Mouse (Mus musculus) brown adipose tissue, adult 24 weeks (tissue): ENCODE data around the gene Sptlc3. TPM values are rescaled to one million over a fixed set of nuclear protein-coding genes. Genes with fewer than 3 reads are reported as not detected.

Source experiments
- H3K27ac ChIP-seq: fragments of 200-500 bp; replicated peaks from 2 replicates; pipeline ENCODE4 v1.5.1; 2012; ENCODE audit warnings: low read depth, mild to moderate bottlenecking, low read length
- H3K4me1 ChIP-seq: fragments of 200-500 bp; 2 replicates; pipeline ENCODE4 v1.6.1; 2012; ENCODE audit warnings: low read length, mixed read lengths; ENCODE audit not compliant: control insufficient read depth, insufficient read depth, insufficient read length
- H3K4me3 ChIP-seq: fragments of 200-500 bp; 2 replicates; pipeline ENCODE4 v1.5.1; 2012; ENCODE audit warnings: low read depth, mild to moderate bottlenecking, low read length, moderate library complexity; ENCODE audit not compliant: insufficient read depth
- polyA plus RNA-seq: library from polyadenylated mRNA; stranded (reverse); fragments of >200 nt; gene quantifications from 2 replicates; pipeline ENCODE4 v1.2.4, GENCODE M21; 2012; ENCODE audit not compliant: missing spikeins, insufficient read depth, insufficient read length

Gene Sptlc3
- polyA plus RNA-seq, 1 experiment, result not detected

DNA sequence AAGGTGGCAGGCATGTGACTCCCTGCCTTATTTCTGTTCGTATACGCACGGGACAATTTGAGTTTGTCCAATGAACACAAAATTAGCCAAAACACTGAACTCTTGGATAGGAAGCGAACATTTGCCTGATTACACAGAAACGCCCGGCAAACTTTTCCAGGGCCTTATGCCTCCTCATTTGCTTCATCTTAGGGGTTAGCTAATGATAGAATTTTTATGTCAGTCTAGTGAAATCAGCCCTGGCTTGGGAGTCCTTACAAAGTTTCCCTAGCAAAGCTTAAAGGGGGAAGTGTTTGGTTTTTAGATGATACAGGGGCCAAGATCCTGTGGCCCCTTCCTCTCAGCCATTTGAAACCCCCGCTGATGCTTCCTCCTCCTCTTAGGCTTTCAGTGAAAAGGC, 115.5 kb downstream of the Sptlc3 start:
- Histone ChIP-seq H3K4me1 (no peaks in the 10 kb centered on the region), H3K27ac (no peak overlapping the region), H3K4me3 (no peak overlapping the region)

DNA sequence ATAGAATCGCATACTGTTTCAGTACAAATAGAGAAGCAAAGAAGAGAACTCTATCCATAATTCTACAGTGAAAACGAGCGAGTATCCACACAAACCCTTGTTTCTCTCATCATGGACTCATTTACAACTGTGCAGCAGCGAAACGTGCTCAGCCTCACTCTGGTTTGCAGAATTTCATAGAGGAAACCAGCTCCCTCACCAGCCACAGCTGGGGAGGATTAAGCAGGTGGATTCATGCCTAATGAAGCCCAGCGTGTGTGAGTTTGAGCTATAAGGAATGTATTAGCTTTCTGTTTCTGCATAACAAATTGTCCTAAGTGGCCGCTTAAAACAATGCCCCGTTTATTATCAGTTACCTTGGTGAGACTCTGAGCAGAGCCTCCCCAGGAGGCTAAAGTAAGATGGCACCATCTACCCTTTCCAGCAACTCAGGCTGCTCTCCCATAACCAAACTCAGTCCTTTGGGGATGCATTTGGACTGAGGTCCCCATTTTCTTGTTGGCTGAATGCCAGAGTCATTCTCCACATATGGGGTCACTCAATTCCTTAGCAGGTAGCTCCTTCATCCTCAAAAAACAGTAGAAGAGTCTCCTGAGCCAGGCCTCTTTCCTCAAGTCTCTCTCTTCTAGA, 116.1 kb downstream of the Sptlc3 start:
- Histone ChIP-seq H3K27ac (no peak overlapping the region), H3K4me1 (no peaks in the 10 kb centered on the region), H3K4me3 (no peak overlapping the region)

GRCm38 (mm10) chr2:139612410-139613107, 118.8 kb downstream of the Sptlc3 start:
- H3K27ac ChIP-seq, result no peak overlapping the region
- no peak overlapping the region for H3K4me3 ChIP-seq
- H3K4me1 ChIP-seq, result no peaks in the 10 kb centered on the region

DNA sequence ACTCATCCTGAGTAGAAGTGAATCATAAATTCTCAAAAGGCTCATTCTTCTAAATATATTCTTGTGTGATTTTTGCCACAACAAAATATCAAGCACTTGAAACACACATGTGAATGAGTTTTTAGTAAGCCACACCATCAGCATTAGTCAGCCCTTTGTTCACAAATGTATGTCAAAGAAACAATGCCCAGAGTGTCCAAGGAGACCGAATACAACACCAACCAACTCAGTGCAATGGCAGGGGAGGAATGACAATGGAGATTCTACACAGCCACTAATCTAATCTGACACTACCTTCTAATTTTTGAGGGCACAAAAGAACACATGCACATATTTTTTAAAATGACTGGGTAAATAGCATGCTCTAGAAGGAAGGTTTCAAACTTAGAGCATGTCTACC, 132.8 kb downstream of the Sptlc3 start:
- no peak overlapping the region for H3K27ac ChIP-seq
- H3K4me1 ChIP-seq, result no peaks in the 10 kb centered on the region
- H3K4me3 ChIP-seq, result no peak overlapping the region

GRCm38 (mm10) chr2:139628731-139629130, 135.0 kb downstream of the Sptlc3 start:
- H3K4me1 ChIP-seq, result no peaks in the 10 kb centered on the region
- H3K4me3 ChIP-seq, result no peak overlapping the region
- no peak overlapping the region for H3K27ac ChIP-seq

DNA sequence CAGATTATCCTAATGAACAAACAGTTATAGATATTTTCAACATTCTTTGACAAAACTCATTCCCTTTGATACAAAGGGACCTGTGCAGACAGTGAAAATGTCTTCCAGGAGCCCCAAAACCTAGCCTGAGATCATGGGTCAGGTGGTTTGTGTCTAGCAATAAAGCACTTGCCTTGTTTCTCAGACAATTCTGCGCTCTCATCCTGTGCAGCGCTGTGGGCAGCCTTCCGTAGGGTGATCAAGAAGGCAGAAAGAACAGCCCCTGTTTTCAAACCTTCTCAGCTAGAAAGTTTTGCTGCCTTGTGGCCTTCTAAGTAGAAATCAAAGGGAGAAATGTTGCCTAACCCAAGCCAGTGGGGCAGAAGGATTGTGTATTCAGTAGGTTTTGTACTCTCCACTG, 135.9 kb downstream of the Sptlc3 start:
- Histone ChIP-seq H3K4me1 (no peaks in the 10 kb centered on the region), H3K27ac (no peak overlapping the region), H3K4me3 (no peak overlapping the region)

DNA sequence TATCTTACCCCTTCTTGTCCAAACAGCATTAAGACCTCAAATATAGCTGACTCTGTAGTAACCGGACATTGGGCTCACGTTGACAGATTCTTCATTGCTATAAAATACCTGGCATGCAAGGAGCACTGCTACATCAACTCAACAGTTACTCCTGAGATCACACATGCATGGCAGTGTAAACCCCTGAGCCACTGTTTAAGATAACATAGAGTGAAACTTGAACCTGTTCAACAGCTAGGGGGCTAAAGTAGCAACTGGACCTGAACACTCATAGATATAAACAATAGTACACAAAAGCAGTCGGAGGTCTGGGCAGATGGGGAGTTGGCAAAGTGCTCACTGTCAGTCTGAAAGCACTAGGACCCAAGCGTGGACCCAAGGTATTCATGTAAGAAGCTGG, 140.8 kb downstream of the Sptlc3 start:
- no peak overlapping the region for H3K4me3 ChIP-seq
- no peak overlapping the region for H3K27ac ChIP-seq
- no peaks in the 10 kb centered on the region for H3K4me1 ChIP-seq

DNA sequence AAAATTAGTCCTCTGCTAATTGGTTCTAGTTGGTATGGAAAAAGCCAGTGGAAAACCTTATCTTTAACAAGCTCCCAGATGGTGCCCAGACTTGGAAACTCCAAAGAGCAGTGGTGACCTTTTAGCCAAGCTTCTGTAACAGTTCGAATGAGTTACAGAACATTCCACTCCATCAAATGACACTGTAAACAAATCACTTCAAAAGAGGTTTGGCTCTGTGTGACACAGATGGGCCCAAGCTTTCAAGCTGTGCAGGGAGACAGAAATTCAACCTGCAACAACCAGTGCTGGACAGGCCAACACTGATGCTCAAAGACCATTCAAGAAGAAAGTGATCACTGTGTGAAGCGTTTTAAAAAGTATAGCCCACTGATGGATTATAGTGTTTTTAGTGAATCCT, 144.1 kb downstream of the Sptlc3 start:
- H3K4me3 ChIP-seq, result no peak overlapping the region
- H3K27ac ChIP-seq, result no peak overlapping the region
- no peaks in the 10 kb centered on the region for H3K4me1 ChIP-seq

- no peak overlapping the region for H3K27ac ChIP-seq
Observed at GRCm38 (mm10) chr2:139641757-139642385, 148.2 kb downstream of the Sptlc3 start.

GRCm38 (mm10) chr2:139649518-139649917, 155.8 kb downstream of the Sptlc3 start:
- no peak overlapping the region for H3K27ac ChIP-seq
- no peaks in the 10 kb centered on the region for H3K4me1 ChIP-seq
- H3K4me3 ChIP-seq, result no peak overlapping the region

More at GRCm38 (mm10) chr2:139641757-139642385, 148.2 kb downstream of the Sptlc3 start:
- Histone ChIP-seq H3K4me3 (no peak overlapping the region), H3K4me1 (no peaks in the 10 kb centered on the region)

DNA sequence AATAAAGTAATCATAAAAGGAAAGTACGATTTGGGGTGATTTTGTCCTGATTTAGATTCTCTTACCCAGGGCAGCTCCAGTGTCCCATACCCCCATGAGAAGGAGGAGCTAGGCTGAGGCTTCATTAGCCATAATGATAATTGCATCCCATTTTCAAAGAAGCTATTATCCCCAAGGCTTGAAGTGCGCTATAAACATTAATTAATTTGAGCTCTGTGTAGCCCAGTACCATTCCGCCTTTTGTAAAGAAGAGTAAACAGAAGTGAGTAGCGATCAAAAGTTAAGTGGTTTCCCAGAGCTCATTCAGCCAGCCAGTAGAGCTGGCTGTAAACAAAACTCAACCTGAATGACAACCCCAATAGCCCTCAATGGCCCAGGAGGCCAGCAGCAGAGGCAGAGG, 163.0 kb downstream of the Sptlc3 start:
- Histone ChIP-seq H3K4me3 (no peak overlapping the region), H3K4me1 (no peaks in the 10 kb centered on the region), H3K27ac (no peak overlapping the region)

GRCm38 (mm10) chr2:139671838-139672237, 178.1 kb downstream of the Sptlc3 start:
- no peak overlapping the region for H3K27ac ChIP-seq
- no peaks in the 10 kb centered on the region for H3K4me1 ChIP-seq
- H3K4me3 ChIP-seq, result no peak overlapping the region

DNA sequence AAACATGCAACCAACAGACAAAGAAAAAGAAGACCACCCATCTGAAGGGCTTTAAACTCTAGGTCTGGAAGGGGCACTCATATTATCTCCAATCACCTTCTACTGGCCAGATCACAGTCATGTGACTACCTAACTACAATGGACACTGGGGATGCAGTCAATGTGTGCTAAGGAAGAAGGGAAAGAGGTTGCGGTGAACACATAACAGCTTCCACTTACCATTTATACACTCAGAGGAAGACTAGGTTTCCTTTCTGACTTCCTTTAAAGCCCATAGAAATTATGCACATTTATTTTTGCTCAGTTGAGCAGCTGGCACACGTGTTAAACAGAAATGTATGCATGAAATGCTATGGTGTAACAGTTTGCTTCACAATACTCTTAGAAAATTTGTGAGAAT, 178.7 kb downstream of the Sptlc3 start:
- no peak overlapping the region for H3K4me3 ChIP-seq
- no peaks in the 10 kb centered on the region for H3K4me1 ChIP-seq
- H3K27ac ChIP-seq, result no peak overlapping the region

DNA sequence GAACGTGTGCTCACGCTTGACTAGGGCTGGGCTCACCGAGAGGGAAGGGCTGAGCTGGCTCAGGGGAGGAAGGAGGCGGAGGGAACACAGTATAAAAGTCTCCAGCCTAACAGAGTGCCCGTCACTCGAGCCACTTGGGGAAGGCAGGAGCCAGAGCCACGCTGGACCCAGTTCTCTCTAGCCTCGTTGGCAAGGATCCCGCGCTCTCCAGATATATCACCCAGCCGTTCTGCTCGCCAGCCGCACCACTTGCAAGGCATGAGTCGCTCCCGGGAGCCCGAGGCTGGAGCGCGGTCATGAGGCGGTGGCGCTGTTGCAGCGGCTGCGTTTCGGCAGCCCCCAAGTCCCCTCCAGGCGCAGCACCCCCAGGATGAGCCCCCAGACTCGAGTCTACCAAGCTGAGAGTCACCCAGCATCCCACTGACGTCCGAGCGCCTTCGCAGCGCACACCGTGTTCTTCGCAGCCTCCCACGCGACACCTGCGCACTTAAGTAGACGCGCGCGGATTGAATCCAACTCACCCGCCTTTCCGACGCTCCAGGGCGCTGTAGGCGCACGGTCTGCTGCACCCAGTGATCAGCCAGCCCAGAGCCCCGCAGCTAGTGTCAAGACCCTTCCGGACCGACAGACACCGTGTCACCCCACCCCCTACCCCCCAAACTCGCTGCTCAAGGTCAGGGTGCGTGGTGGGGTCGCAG, 183.5 kb downstream of the Sptlc3 start:
- Histone ChIP-seq H3K4me3 (peak overlapping the region; percentile 88), H3K27ac (no peak overlapping the region), H3K4me1 (peaks cover 2% of the 10 kb centered on the region; the same call in 1 of the 2 replicates)

GRCm38 (mm10) chr2:139677809-139678274, 184.1 kb downstream of the Sptlc3 start, which contains the start of gene Ism1:
TSS of gene Ism1 (plus strand) at chr2:139678178.
- Histone ChIP-seq H3K27ac (no peak within 1 kb of the TSS), H3K4me3 (peak within 1 kb of the TSS; percentile 88), H3K4me1 (peaks cover 2% of the 10 kb centered on the region; the same call in 1 of the 2 replicates)
